Mouse (Mus musculus) heart, embryonic 11.5 days (tissue): Measurements from ENCODE around the gene Tep1. TPM values are rescaled to one million over a fixed set of nuclear protein-coding genes. Genes with fewer than 3 reads are reported as not detected.
"Not testable (repeated sequence)": the region's sequence is repeated elsewhere in the genome, so short reads cannot be mapped to it uniquely, and the experiment has no call there.

ENCODE experiments used
- ATAC-seq: fragments of 200-750 bp; cut with Nextera tagmentation; replicated peaks from 2 replicates; pipeline ENCODE4 v1.8.0; 2017; ENCODE audit warnings: moderate library complexity; ENCODE audit not compliant: insufficient number of reproducible peaks, low FRiP score, low TSS enrichment
- H3K27ac ChIP-seq: fragments of 300-500 bp; sonication (generic); 2 replicates; pipeline ENCODE4 v1.5.1; 2014; ENCODE audit warnings: mild to moderate bottlenecking, low read depth, low read length
- H3K27me3 ChIP-seq: fragments of 300-500 bp; sonication (generic); 2 replicates; pipeline ENCODE4 v1.6.1; 2014; ENCODE audit warnings: mild to moderate bottlenecking, low read length, mixed read lengths; ENCODE audit not compliant: control insufficient read depth, insufficient read depth
- H3K36me3 ChIP-seq: fragments of 300-500 bp; sonication (generic); 2 replicates; pipeline ENCODE4 v1.6.1; 2014; ENCODE audit warnings: mild to moderate bottlenecking, low read length, moderate library complexity, mixed read lengths; ENCODE audit not compliant: control insufficient read depth, insufficient read depth
- H3K4me1 ChIP-seq: fragments of 300-500 bp; sonication (generic); 2 replicates; pipeline ENCODE4 v1.6.1; 2014; ENCODE audit warnings: low read length; ENCODE audit not compliant: control insufficient read depth, insufficient read depth
- H3K4me2 ChIP-seq: fragments of 300-500 bp; sonication (generic); 2 replicates; pipeline ENCODE4 v1.6.1; 2014; ENCODE audit warnings: mild to moderate bottlenecking, moderate library complexity
- H3K4me3 ChIP-seq: fragments of 300-500 bp; sonication (generic); 2 replicates; pipeline ENCODE4 v1.5.1; 2014; ENCODE audit warnings: low read depth, low read length
- H3K9ac ChIP-seq: fragments of 300-500 bp; sonication (generic); 2 replicates; pipeline ENCODE4 v1.6.1; 2014; ENCODE audit warnings: mild to moderate bottlenecking, low read depth, low read length, moderate library complexity
- H3K9me3 ChIP-seq: fragments of 300-500 bp; sonication (generic); replicated peaks from 2 replicates; pipeline ENCODE4 v1.6.1; 2016; ENCODE audit warnings: low read length; ENCODE audit not compliant: control insufficient read depth
- WGBS: fragments of 180-500 bp; shearing (Covaris S2); extraction: QIAGEN DNeasy Blood & Tissue Kit; methylation state at CpG from one replicate; pipeline ENCODE4 v1.1.7; 2014; ENCODE audit not compliant: insufficient replicate concordance; 5-methylcytosine and 5-hydroxymethylcytosine counted together
- polyA plus RNA-seq: library from polyadenylated mRNA; unstranded; fragments of >200 nt; fragmentation: Nextera tagmentation; extraction: Ambion mirVana; gene quantifications from 2 replicates; pipeline ENCODE4 v1.2.1, GENCODE M21; 2014

Tep1 gene
- polyA plus RNA-seq, 1 experiment from 2014 or later, result 4.4 TPM

- H3K4me1 ChIP-seq, result no peaks in the 10 kb centered on the region
Observed at GRCm38 (mm10) chr14:50807487-50808072, 62.8 kb downstream of the Tep1 start, which contains the start of the genes Ccnb1ip1 and Parp2. Gene Ccnb1ip1, minus strand, starts transcription at chr14:50807732. Gene Parp2, plus strand, starts transcription at chr14:50807841.

GRCm38 (mm10) chr14:50806469-50806868 lies 63.9 kb downstream of the Tep1 start:
- not testable (repeated sequence) for H3K36me3 ChIP-seq, ATAC-seq, H3K9me3 ChIP-seq, H3K9ac ChIP-seq, H3K4me3 ChIP-seq, H3K27me3 ChIP-seq, H3K4me1 ChIP-seq, H3K27ac ChIP-seq
- 90% methylated on average over 5 of the region's 5 CpGs for WGBS
- peak overlapping the region; percentile 70 for H3K4me2 ChIP-seq

More at GRCm38 (mm10) chr14:50807487-50808072, 62.8 kb downstream of the Tep1 start, which contains the start of the genes Ccnb1ip1 and Parp2:
- peak within 1 kb of the TSS; percentile 66 for H3K4me3 ChIP-seq
- H3K9ac ChIP-seq, result peak within 1 kb of the TSS; percentile 85
- H3K27me3 ChIP-seq, result no peaks in the 10 kb centered on the region
- WGBS, result under 1% methylated on average over 42 of the region's 42 CpGs
- peak; percentile 99 for ATAC-seq
- no peaks in the 10 kb centered on the region for H3K9me3 ChIP-seq
- peaks cover 2% of the 10 kb centered on the region; the same call in 1 of the 2 replicates for H3K36me3 ChIP-seq
- peak within 1 kb of the TSS; percentile 70 for H3K4me2 ChIP-seq
- H3K27ac ChIP-seq, result peak within 1 kb of the TSS; percentile 89

GRCm38 (mm10) chr14:50804683-50805082 lies 65.7 kb downstream of the Tep1 start:
- H3K36me3 ChIP-seq, result peaks cover under 1% of the 10 kb centered on the region; the same call in 1 of the 2 replicates
- 59% methylated on average over 13 of the region's 13 CpGs for WGBS
- no peaks in the 10 kb centered on the region for H3K9me3 ChIP-seq
- ATAC-seq, result no peak
- H3K4me1 ChIP-seq, result no peaks in the 10 kb centered on the region
- H3K27ac ChIP-seq, result no peak overlapping the region
- H3K4me3 ChIP-seq, result no peak overlapping the region
- no peak overlapping the region for H3K9ac ChIP-seq
- H3K27me3 ChIP-seq, result no peaks in the 10 kb centered on the region
- H3K4me2 ChIP-seq, result no peak overlapping the region

GRCm38 (mm10) chr14:50802843-50803562 lies 67.4 kb downstream of the Tep1 start:
- H3K9ac ChIP-seq, result no peak overlapping the region
- ATAC-seq, result no peak
- no peak overlapping the region for H3K4me2 ChIP-seq
- no peaks in the 10 kb centered on the region for H3K27me3 ChIP-seq
- no peaks in the 10 kb centered on the region for H3K4me1 ChIP-seq
- WGBS, result 60% methylated on average over 4 of the region's 4 CpGs
- H3K4me3 ChIP-seq, result no peak overlapping the region
- H3K9me3 ChIP-seq, result no peaks in the 10 kb centered on the region
- H3K36me3 ChIP-seq, result no peaks in the 10 kb centered on the region
- no peak overlapping the region for H3K27ac ChIP-seq

GRCm38 (mm10) chr14:50802441-50802840 lies 67.9 kb downstream of the Tep1 start:
- Histone ChIP-seq H3K27me3 (no peaks in the 10 kb centered on the region), H3K9me3 (no peaks in the 10 kb centered on the region), H3K4me1 (no peaks in the 10 kb centered on the region), H3K4me2 (no peak overlapping the region), H3K4me3 (no peak overlapping the region), H3K36me3 (no peaks in the 10 kb centered on the region), H3K27ac (no peak overlapping the region), H3K9ac (no peak overlapping the region)
- WGBS, result 79% methylated on average over 6 of the region's 6 CpGs
- ATAC-seq, result no peak

- Histone ChIP-seq H3K4me2 (no peak overlapping the region), H3K9me3 (no peaks in the 10 kb centered on the region), H3K9ac (no peak overlapping the region), H3K4me1 (no peaks in the 10 kb centered on the region), H3K27ac (no peak overlapping the region), H3K36me3 (no peaks in the 10 kb centered on the region), H3K4me3 (no peak overlapping the region), H3K27me3 (no peaks in the 10 kb centered on the region)
- ATAC-seq, result no peak
- 3% methylated on average over 3 of the region's 3 CpGs for WGBS
Observed at GRCm38 (mm10) chr14:50799502-50800259, 70.7 kb downstream of the Tep1 start.

- Histone ChIP-seq H3K4me3 (no peak overlapping the region), H3K9ac (no peak overlapping the region), H3K4me2 (no peak overlapping the region), H3K27ac (no peak overlapping the region), H3K27me3 (no peaks in the 10 kb centered on the region), H3K36me3 (no peaks in the 10 kb centered on the region), H3K4me1 (no peaks in the 10 kb centered on the region), H3K9me3 (no peaks in the 10 kb centered on the region)
- 59% methylated on average over 2 of the region's 2 CpGs for WGBS
- ATAC-seq, result no peak
Observed at GRCm38 (mm10) chr14:50798512-50798911, 71.8 kb downstream of the Tep1 start.

- Histone ChIP-seq H3K4me3 (no peak overlapping the region), H3K36me3 (no peaks in the 10 kb centered on the region), H3K27me3 (no peaks in the 10 kb centered on the region), H3K9me3 (no peaks in the 10 kb centered on the region), H3K27ac (no peak overlapping the region), H3K4me1 (no peaks in the 10 kb centered on the region), H3K9ac (no peak overlapping the region), H3K4me2 (no peak overlapping the region)
- WGBS, result 73% methylated on average over 1 of the region's 1 CpGs
- ATAC-seq, result no peak
Observed at GRCm38 (mm10) chr14:50796464-50796863, 73.9 kb downstream of the Tep1 start.
